Mouse (Mus musculus) lung, embryonic 14.5 days (tissue): Measurements from ENCODE around the gene Glod4. TPM values are rescaled to one million over a fixed set of nuclear protein-coding genes. Genes with fewer than 3 reads are reported as not detected.
A peak's percentile ranks its signal among the peaks of the same experiment; 100 is the strongest.

Experiments used
- ATAC-seq: fragments of 200-750 bp; cut with Nextera tagmentation; 2 replicates; pipeline ENCODE4 v1.8.0; 2017; ENCODE audit warnings: mild to moderate bottlenecking, moderate TSS enrichment, moderate library complexity; ENCODE audit not compliant: insufficient read depth
- DNase-seq: peaks from one replicate; pipeline ENCODE4 v3.0.0-alpha.2; 2015
- H3K27ac ChIP-seq: fragments of 300-500 bp; sonication (generic); 2 replicates; pipeline ENCODE4 v1.5.1; 2014; ENCODE audit warnings: low read depth, mild to moderate bottlenecking, moderate library complexity
- H3K27me3 ChIP-seq: fragments of 300-500 bp; sonication (generic); 2 replicates; pipeline ENCODE4 v1.6.1; 2014; ENCODE audit warnings: low read length, control low read depth; ENCODE audit not compliant: insufficient read depth
- H3K36me3 ChIP-seq: fragments of 300-500 bp; sonication (generic); 2 replicates; pipeline ENCODE4 v1.6.1; 2014; ENCODE audit warnings: control low read depth; ENCODE audit not compliant: insufficient read depth
- H3K4me1 ChIP-seq: fragments of 300-500 bp; sonication (generic); 2 replicates; pipeline ENCODE4 v1.6.1; 2014; ENCODE audit warnings: antibody characterized with exemption, control low read depth; ENCODE audit not compliant: insufficient read depth
- H3K4me2 ChIP-seq: fragments of 300-500 bp; sonication (generic); 2 replicates; pipeline ENCODE4 v1.6.1; 2014; ENCODE audit warnings: mild to moderate bottlenecking
- H3K4me3 ChIP-seq: fragments of 300-500 bp; sonication (generic); 2 replicates; pipeline ENCODE4 v1.5.1; 2014; ENCODE audit warnings: low read depth, low read length
- H3K9ac ChIP-seq: fragments of 300-500 bp; sonication (generic); 2 replicates; pipeline ENCODE4 v1.6.1; 2014
- H3K9me3 ChIP-seq: fragments of 300-500 bp; sonication (generic); 2 replicates; pipeline ENCODE4 v1.6.1; 2016; ENCODE audit warnings: low read depth, low read length, control low read depth
- CTCF ChIP-seq: IDR thresholded peaks from 2 replicates; pipeline ENCODE4 v1.5.1; 2016; ENCODE audit warnings: antibody characterized with exemption, low read depth
- WGBS: fragments of 180-500 bp; shearing (Covaris S2); extraction: QIAGEN DNeasy Blood & Tissue Kit; methylation state at CpG from one replicate; pipeline ENCODE4 v1.1.7; 2014; 5-methylcytosine and 5-hydroxymethylcytosine counted together
- polyA plus RNA-seq: library from polyadenylated mRNA; unstranded; fragments of >200 nt; fragmentation: Nextera tagmentation; extraction: Ambion mirVana; gene quantifications from 2 replicates; pipeline ENCODE4 v1.2.1, GENCODE M21; 2014

Glod4 gene
- polyA plus RNA-seq, 1 experiment from 2014 or later: 131 TPM

DNA sequence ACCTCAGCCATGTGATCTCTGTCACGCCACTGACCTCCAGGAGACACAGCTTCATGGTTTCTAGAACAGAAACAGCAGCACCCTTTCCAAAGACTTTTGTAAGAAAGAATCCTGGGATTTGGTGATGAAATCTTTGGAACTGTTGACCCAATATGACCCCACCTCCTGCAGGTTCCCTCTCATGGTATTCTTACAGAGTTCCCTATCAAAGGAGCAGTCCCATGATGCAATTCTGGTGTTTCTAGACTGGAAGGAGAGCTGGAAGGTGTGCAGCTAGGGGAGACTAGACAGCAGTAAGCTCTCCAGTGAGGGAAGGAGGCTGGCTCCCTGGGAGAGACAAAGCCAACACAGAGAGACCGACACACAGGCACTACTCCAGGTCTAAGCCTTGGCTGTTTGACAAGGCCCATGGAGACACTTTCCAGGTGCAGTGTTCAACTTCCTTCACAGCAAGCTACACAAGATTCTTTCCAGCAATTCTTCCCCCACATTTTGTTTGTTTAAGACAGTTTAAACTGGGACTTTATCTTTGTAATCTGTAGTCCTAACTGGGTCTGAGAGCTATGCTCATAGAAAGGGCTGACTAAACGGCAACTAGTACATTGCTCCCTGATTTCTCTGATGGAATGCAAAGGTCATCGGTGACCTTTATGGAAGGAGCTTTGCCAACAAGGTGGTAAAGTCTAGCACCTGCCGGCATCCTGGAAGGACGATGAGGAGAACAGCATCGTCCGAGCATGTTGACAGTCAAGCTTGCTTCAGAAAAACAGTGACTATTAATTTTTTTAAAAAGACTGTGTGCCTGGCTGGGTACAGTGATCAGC lies 97.1 kb downstream of the Glod4 start:
- Histone ChIP-seq H3K27me3 (no peaks in the 10 kb centered on the region), H3K4me3 (no peak overlapping the region), H3K9ac (no peak overlapping the region), H3K4me1 (peaks cover 8% of the 10 kb centered on the region; the same call in 1 of the 2 replicates), H3K9me3 (no peaks in the 10 kb centered on the region), H3K27ac (no peak overlapping the region; the same call in 1 of the 2 replicates), H3K4me2 (no peak overlapping the region), H3K36me3 (no peaks in the 10 kb centered on the region)
- ATAC-seq: no peak
- no peak for TF ChIP-seq CTCF
- DNase-seq: peak; percentile 4
- 74% methylated on average over 8 of the region's 8 CpGs for WGBS

DNA sequence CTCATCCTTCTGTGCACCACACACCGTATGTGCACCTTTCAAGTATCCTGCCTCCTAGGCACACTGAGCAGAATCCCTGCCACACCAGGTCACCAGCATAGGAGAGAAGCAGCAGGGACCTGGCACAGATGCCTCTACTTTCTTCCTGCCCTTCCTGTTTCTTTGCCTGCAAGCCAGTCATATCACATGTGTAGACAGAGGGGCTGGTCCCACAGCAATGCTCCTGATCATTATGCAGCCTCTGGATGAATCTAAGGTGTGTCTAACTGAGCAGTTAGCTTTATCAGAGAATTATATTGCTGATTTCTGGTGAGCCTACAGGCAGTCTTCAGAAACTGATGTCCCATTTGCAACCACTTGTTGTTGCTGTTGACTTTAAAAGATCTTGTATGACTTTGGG lies 98.4 kb downstream of the Glod4 start:
- Histone ChIP-seq H3K9ac (no peak overlapping the region), H3K4me2 (no peak overlapping the region), H3K4me3 (no peak overlapping the region), H3K27ac (no peak overlapping the region), H3K36me3 (no peaks in the 10 kb centered on the region), H3K4me1 (peaks cover 8% of the 10 kb centered on the region; the same call in 1 of the 2 replicates), H3K27me3 (no peaks in the 10 kb centered on the region), H3K9me3 (no peaks in the 10 kb centered on the region)
- no peak for TF ChIP-seq CTCF
- WGBS: 92% methylated on average over 1 of the region's 1 CpGs
- DNase-seq (no peak), ATAC-seq (no peak)

- ATAC-seq (no peak), DNase-seq (no peak)
- Histone ChIP-seq H3K36me3 (no peaks in the 10 kb centered on the region), H3K9ac (no peak overlapping the region), H3K27ac (no peak overlapping the region), H3K9me3 (no peaks in the 10 kb centered on the region), H3K27me3 (no peaks in the 10 kb centered on the region), H3K4me2 (no peak overlapping the region), H3K4me1 (peaks cover 8% of the 10 kb centered on the region; the same call in 1 of the 2 replicates), H3K4me3 (no peak overlapping the region)
- WGBS: 95% methylated on average over 8 of the region's 8 CpGs
- TF ChIP-seq CTCF: no peak
Measured at GRCm38 (mm10) chr11:76144386-76144785, 99.1 kb downstream of the Glod4 start.

GRCm38 (mm10) chr11:76137996-76138395 lies 105.5 kb downstream of the Glod4 start:
- no peak overlapping the region for H3K9ac ChIP-seq
- H3K27me3 ChIP-seq: no peaks in the 10 kb centered on the region
- H3K4me3 ChIP-seq: no peak overlapping the region
- H3K27ac ChIP-seq: no peak overlapping the region
- WGBS: 77% methylated on average over 3 of the region's 3 CpGs
- H3K36me3 ChIP-seq: peaks cover 25% of the 10 kb centered on the region
- no peak overlapping the region for H3K4me2 ChIP-seq
- TF ChIP-seq CTCF: no peak
- H3K9me3 ChIP-seq: no peaks in the 10 kb centered on the region
- no peaks in the 10 kb centered on the region for H3K4me1 ChIP-seq
- DNase-seq (no peak), ATAC-seq (no peak)

DNA sequence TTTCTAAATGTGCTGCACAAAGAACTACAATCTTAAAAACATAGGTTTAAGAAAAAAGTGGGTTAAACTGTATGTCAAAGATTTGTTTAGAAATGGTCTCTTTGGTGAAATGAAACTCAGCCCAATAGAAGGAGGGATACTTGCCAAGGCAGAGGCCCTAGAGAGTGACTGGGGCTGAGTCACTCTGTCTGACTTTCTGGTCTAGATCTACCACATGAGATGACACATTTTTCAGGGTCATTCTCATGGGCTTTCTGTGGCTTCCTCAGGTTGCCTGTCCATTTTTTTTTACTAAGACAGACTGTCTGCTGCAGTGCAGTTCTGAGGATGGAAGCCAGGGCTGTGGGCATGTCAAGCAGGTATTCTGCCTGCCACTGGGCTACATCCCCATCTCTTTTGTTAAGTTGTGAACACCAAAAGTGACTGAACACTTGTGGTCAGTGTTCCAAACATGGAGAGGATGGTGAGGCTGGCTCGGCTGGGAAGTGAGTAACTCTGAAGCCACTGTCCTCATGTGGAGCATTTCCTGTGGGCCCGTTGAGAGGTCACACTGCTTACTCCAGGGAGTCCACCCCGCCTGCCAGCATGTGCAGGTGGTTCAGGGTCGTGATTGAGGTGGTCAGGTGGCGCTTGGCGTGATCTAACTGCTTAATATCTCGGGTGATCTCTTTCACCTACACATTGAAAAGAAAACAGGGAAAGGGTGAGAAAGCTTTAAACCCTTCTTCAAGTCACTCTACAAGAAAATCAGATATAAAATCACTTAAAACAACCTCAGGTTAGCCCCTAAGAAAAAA lies 107.7 kb downstream of the Glod4 start:
- no peak overlapping the region for H3K9ac ChIP-seq
- no peaks in the 10 kb centered on the region for H3K27me3 ChIP-seq
- H3K4me2 ChIP-seq: no peak overlapping the region
- ATAC-seq (no peak), DNase-seq (peak; percentile 26)
- H3K4me1 ChIP-seq: no peaks in the 10 kb centered on the region
- TF ChIP-seq CTCF: no peak
- H3K9me3 ChIP-seq: no peaks in the 10 kb centered on the region
- WGBS: 81% methylated on average over 7 of the region's 7 CpGs
- peaks cover 28% of the 10 kb centered on the region for H3K36me3 ChIP-seq
- no peak overlapping the region for H3K4me3 ChIP-seq
- H3K27ac ChIP-seq: no peak overlapping the region

GRCm38 (mm10) chr11:76130859-76131258 lies 112.7 kb downstream of the Glod4 start:
- ATAC-seq (no peak), DNase-seq (no peak)
- Histone ChIP-seq H3K4me2 (no peak overlapping the region), H3K4me1 (no peaks in the 10 kb centered on the region), H3K9ac (no peak overlapping the region), H3K4me3 (no peak overlapping the region), H3K36me3 (peaks cover 21% of the 10 kb centered on the region), H3K9me3 (no peaks in the 10 kb centered on the region), H3K27ac (no peak overlapping the region), H3K27me3 (no peaks in the 10 kb centered on the region)
- WGBS: 64% methylated on average over 5 of the region's 5 CpGs
- TF ChIP-seq CTCF: no peak

DNA sequence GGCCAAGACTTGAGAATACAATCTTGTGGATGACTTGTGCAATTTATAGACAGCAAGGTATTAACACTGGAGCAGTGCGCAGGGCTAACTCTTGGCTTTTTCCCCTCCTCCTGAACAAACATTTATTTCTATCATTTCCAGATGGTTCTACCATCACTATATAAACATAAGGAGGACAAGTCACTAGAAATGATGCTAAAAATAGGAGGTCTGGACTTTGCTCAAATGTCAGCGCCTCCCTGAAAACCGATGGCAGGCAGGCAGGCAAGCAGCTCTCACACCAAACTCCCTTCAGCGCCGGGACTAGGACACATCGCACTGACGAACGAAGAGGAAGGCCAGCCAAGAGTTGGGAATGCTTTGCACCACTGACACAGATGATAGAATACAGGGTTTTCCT lies 118.1 kb downstream of the Glod4 start:
- H3K4me1 ChIP-seq: peaks cover 2% of the 10 kb centered on the region; the same call in 1 of the 2 replicates
- ATAC-seq (peak; percentile 21; the same call in 1 of the 2 replicates), DNase-seq (peak; percentile 78)
- H3K4me2 ChIP-seq: no peak overlapping the region
- no peak overlapping the region for H3K4me3 ChIP-seq
- no peaks in the 10 kb centered on the region for H3K27me3 ChIP-seq
- H3K9me3 ChIP-seq: no peaks in the 10 kb centered on the region
- H3K27ac ChIP-seq: peak overlapping the region; percentile 33; the same call in 1 of the 2 replicates
- no peaks in the 10 kb centered on the region for H3K36me3 ChIP-seq
- WGBS: 48% methylated on average over 8 of the region's 8 CpGs
- no peak for TF ChIP-seq CTCF
- no peak overlapping the region for H3K9ac ChIP-seq
